Mouse (Mus musculus): Measurements from ENCODE around the gene Stim1.

Stim1 gene

DNA sequence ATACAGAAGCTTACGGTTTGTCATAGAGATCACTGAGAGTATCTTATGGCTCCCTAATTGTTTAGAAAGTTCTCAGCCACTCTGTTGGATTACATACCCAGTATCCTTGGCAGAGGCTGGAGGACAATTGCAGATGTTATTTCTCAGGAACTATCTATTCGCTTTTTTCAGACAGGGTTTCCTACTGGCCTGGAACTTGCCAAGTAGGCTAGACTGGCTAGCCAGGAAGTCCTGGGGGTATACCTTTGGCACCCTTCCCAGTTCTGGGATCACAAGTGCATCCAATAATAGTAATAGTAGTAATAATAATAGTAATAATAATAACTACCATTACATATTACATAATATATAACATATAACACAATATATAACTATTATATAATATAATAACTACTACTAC is 38.0 kb downstream of the Stim1 start:
- no peak for DNase-seq (ENCODE audit: low spot score)

DNA sequence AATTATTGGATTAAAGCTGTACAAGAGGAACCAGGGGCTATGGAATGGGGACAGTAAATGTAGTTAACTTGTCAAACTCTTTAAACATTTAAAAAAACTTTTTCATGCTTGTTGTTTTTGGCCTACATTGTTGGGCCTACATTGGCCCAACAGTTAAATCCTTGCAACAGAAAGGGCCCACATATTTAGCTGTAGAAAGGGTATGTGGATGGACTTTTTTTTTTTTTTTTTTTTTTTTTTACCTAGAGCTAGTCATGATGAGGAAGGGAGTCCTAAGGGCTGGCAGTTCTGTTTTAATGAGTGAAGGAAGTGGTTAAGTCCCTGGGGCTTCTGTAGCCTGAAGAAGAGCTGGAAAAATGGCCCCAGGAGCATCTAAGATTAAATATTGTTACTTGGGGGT is 42.7 kb downstream of the Stim1 start:
- DNase-seq (ENCODE audit: low spot score) = no peak

DNA sequence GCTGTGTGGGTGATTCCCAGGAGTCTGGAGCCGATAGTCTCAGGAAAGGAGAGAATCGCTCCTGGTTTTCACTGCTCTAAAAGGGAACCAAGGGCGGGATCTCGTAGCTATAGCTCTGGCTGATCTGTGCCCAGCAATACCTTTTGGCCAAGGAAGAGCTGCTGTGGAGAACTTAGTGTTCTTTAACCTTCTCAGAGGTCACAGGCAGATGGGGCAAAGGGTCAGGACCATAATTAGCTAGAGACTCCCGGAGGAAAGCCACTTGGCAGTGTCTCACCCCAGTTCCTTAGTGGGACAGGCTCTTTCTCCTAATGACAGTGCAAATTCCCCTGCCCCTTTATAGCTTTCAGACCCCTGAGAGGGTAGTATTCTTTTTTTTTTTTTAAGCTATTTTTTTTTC is 43.2 kb downstream of the Stim1 start:
- DNase-seq (ENCODE audit: low spot score) = no peak

DNA sequence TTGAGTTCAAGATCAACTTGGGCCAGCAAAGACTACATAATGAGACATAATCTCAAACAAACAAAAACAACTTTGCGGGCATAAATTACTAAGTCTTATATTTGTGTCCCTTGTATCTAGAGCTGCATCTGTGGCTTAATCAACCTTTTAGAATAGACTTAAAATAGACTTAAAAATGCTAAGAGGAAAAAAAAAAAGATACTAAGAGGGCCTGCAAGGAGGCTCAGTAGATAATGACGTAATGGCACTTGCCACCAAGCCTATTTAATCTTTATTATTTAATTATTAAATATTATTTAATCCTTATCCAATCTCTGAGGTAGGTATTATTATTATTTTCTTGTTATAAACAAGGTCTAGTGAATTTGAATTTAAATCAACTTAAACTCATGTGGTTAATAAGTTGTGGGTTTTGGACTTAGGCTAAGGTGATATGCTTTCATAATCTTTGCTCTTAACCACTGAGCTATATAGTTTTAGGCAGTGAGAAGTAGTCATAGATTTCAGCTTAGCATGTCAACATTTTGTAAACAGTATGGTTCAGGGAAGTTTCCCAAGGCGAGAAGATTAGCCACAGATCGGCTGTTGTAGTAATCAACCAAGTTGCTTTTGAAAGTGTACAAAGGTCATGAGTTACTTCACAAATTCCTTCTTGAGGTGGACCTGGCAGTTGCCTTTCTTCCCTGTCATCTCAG is 45.4 kb downstream of the Stim1 start:
- DNase-seq (ENCODE audit: low spot score) = no peak

DNA sequence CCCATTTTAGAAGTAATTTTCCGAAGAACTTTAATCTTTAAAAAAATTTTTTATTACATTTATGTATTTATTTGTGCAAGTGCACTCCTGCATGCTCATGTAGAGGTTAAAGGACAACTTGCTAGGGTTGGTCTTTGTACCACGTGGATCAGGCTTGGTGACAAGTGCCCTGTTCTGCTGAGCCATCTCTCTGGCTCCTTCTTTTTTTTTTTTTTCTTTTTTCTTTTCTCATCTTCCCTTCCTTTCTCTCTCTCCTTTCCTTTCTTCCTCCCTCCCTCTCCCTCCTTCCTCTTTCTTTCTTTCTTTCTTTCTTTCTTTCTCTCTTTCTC is 45.9 kb downstream of the Stim1 start:
- DNase-seq (ENCODE audit: low spot score) = no peak

DNA sequence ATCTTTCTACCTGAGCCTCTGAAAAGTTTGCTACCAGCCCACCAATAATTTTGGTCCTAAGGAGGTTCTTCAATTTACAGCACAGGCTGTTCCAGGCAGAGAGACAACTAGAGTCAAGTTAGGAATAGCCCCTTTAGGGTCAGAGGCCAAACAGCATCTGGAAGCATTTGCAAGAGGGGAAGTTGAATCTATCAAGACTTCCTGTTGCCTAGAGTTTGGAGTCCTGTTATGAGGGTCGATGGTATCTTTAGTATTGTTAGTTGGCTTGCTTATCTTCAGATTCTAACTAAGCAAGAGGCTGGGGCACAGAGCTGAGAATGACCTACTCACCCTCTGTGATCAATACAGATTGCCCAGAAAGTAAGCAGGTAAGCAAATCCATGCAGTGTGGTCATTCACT is 46.5 kb downstream of the Stim1 start:
- no peak for DNase-seq (ENCODE audit: low spot score)

DNA sequence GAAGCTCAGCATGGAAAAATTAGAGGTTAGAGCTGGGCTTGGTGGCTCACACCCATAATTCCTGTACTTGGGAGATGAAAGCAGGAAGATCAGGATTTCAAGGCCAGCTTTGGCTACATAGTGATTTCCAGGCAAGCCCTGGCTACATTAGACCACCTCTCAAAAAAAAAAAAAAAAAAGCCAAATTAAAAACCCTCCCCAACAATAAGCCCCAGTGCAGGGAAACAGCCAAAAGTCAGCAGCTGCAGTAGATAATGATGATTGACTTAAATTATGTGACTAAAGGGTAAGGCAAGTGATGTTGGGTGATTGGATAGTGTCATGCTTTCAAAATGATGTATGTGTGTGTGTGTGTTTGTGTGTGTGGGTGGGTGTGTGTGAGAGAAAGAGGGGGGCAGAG is 47.3 kb downstream of the Stim1 start:
- no peak for DNase-seq (ENCODE audit: low spot score)

DNA sequence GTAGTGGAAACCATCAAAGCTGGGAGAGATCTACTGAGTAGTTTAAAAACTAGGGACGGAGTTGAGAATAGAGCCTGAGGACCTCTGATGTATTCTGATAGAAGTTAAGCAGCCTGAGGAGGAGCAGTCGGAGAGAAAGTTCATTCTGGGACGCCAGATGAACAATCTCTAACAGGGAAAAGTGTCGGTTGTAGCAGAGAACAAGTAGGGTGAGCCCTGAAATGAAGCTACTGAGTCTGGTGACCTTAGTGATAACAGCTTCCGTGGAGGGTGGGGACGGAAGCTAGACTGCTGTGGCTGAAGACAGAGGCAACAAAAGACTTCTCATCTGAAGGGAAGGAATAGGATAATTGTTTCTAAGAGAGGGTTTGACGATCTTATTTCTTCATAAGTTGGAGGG is 47.8 kb downstream of the Stim1 start:
- DNase-seq (ENCODE audit: low spot score) = no peak

DNA sequence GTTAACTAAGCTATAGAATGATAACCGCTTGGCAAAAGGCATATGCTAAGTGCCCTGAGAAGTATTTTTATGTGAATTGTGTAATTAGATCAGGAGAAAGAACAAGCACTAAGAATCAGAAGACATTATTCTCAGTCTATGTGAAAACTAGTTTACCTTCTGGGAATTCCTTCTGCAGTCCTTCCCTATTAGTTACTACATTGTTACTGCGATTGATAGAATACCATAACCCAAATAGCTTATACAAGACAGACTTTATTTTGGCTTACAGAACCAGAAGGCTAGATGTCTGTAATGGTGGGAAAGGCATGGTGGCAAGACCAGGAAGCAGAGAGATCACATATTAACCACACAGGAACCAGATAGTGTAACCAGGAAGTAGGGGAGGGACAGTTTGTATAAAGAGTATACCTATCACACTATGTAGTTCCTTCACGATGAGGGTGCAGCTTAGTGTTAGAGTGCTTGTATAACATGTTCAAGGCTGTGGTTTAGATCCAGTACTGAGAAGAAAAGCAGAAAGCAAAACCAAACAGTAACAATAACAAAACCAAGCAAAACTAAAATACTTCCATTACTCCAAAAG is 50.1 kb downstream of the Stim1 start:
- no peak for DNase-seq (ENCODE audit: low spot score)

DNA sequence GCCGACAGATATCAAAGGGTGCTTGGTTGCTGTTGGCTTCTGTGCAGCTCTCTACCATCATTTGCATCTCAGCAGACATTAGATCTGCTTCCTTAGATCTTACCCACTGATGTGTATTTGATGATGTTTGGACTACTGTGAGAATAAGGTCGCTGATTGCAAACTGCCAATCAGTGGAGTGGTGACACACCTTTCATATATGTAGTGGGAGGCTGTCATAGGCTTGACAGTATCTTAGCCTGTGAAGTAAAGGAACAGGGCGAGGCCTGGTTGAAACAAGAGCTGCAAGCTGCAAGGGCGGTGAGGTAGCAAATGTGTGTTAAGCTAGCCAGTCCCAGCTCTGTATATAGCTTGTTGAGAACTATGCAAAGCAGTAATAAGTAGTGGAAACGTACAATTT is 54.5 kb downstream of the Stim1 start:
- DNase-seq (ENCODE audit: low spot score) = no peak

DNA sequence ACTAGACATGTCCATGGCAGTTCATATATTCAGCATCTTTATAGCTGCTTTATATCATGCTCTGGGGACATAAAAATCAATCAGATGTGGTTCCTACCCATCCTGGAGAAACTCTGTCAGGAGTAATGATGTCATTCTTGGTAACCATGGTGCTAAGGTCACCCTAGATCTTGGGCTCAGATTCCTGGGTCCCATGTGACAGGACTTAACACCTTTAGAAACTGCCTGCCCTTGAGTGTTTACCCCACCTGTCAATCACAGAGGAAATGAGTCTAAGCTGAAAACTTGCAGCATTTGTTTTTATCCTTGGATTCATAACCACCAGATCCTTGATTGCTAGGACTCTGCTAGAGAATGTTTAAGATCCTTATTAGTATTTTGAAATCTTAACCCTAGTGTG is 58.7 kb downstream of the Stim1 start:
- DNase-seq (ENCODE audit: low spot score) = no peak

DNA sequence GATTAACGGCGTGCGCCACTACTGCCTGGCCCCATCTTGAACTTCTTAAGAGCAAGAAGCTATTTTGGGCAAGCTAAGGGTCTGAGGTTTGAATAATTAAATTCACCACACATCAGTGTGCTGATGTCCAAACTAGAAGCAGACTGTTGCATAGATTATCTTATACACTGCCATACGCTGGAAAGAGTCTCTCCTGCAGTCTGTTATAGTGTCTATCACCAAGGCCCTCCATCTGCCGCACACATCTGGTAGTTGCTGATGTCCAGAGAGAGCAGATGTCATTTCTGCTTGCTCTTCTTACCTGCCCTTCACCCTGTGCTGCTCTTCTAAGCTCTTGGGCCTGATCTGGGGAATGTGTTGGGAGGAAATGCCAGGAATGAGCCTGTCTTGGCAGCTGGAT is 62.7 kb downstream of the Stim1 start:
- DNase-seq (ENCODE audit: low spot score) = no peak

DNA sequence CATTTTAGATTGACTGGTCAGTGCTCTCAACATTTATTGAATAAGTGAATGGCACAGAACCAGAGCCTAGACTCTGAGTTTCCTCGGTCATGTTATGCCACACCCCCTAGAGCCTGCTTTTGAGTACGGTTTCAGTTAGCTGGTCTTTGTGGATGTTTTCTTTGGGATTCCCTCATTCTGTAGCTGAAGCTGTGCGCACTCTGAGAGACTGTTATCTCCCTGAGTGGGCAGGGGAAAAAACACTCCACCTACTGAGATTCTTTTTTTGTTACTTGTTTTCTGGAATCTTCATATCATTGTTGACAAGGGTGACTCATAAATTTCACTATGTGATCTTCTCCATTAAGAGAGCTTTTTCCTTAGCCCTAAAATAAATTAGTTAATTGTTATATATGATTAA is 63.9 kb downstream of the Stim1 start:
- DNase-seq (ENCODE audit: low spot score) = no peak

DNA sequence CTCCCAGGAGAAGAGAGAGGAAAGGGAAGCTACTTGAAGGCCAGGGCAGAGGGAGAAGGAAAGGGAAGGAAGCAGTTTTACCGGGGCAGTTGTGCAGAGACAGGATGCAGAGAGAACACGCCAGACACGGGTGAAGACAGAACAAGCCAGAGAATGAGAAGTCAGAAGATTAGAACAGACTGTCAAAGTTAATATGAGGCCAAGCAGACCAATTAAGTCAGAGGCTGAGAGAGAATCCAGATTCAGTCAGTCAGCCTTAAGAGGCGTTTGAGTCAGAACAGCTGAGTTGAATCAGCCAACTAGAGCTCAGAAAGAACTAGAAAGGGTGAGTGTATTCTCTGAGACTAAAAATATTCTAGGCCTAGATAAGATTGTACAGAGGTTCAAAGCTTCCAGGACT is 66.1 kb downstream of the Stim1 start:
- DNase-seq (ENCODE audit: low spot score) = no peak

DNA sequence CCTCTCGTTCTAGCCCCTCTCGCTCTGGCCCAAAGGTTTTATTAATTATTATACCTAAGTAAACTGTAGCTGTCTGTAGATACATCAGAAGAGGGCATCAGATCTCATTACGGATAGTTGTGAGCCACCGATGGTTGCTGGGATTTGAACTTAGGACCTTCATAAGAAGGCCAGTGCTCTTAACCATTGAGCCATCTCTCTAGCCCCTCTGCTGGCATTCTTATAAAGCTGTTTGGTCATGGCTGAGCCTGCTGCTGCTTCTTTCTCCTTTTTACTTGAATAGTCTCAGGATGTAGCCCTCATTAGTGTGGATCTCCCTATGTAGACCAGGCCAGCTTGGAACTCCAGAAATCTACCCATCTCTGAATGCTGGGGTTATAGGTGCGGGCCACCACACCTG is 69.7 kb downstream of the Stim1 start:
- no peak for DNase-seq (ENCODE audit: low spot score)

DNA sequence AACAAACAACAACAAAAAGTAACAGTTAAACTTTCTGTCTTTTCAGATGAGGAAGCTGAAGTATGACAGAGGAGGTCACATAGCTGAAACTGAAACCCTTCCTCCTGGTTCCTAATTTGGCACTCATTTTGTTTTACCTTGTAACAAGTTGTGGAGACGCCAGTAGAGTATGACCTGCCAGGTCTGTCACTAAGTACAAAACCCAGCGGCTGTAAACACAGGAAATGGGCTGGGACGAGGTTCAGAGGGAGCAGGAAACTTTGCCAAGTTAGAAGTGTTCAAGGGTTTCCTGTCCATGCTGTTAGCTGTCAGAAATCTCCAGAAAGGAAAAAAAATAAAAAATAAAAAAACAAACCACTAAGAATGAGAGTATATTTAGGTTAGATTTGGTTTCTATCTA is 70.3 kb downstream of the Stim1 start:
- no peak for DNase-seq (ENCODE audit: low spot score)

DNA sequence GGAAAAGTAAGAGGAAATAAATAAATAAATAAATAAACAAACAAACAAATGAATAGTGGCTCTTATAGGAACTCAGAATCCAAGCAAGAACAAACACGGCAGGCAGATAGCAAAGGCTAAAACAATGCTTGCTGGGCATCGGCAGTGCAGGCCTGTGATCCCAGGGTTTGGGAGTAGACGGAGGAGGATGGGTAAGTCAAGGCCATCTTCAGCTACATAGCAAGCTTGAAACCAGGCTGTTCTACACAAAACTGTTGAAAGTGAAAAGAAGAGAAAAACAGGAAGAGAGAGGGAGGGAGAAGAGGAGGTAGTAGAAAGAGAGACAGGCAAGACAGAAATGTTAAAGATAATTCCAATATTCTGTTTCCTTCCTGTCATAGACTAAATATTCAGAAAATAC is 71.3 kb downstream of the Stim1 start:
- DNase-seq (ENCODE audit: low spot score) = no peak

DNA sequence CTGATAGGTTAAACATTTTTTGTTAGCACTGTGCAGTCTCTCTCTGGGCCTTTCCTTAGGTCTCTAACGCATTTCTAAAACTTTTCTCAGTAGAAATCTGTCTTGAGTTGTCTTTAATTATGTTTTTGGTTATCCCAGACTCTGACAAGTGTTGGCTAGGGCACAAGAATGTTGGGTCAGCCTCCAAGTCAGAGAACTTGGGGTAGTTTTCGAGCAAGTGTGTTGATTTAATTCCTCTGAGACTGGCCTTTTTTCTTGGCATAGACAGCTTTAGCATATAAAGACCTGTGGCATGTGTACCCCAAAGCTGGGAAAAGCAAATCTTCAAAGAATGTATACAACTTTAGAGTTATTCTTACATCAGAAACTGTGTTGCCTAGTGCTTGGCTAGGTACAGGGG is 78.3 kb downstream of the Stim1 start:
- no peak for DNase-seq (ENCODE audit: low spot score)

DNA sequence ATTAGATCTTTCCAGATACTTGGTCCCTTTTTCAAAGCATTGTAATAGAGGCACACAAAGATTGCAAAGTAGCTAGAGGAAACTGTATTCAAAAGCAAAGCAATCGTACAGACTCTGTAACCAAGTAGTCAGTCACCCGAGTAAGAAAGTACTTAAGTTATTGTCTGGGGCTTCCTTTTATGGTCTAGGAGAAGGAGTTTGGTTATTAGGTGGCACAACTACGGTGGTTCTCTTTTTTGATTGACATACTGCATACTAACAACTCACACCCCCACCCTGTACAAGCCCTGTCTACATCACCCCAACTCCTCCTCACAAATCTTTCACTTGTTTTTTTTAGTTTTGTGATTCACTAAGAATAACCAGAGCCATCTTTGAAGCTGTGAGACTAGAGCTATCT is 79.7 kb downstream of the Stim1 start:
- no peak for DNase-seq (ENCODE audit: low spot score)

DNA sequence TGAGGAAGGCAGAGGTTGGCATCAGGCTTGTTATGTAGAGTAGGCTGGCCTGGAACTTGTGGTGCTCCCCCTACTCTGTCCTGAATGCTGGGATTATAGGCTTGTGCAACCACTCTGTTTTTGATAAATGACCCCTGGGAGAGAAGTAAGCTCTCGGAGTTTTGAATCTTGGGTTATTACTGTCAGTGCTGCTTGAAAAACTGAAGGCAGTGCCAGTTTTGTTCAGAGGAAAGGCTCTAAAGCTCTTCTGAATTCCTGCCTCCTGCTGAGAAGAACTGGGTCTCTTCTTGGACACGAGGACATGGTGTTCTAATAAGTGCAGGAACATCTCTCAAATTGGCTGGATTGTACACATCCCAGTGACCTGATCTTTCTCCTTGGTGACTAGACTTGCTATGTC is 81.1 kb downstream of the Stim1 start:
- DNase-seq (ENCODE audit: low spot score) = no peak

DNA sequence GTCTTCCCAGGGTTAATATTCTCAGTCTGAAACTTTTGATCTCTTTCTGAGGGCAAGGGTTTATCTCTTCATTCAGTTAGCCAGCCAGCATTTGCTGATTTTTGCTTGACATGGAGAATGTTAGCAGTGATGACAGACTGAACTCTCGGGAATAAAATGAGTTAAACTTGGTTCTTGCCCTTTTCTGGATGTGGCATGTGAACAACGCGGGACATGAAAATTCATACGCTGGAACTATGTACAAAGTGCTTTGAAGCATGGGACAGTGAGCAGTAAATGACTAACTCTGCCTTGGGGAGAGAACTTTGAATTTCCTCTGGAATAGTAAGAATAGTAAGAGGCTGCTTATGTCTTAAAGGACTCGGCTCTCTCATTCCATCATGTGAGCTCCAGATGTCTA is 81.6 kb downstream of the Stim1 start:
- no peak for DNase-seq (ENCODE audit: low spot score)

DNA sequence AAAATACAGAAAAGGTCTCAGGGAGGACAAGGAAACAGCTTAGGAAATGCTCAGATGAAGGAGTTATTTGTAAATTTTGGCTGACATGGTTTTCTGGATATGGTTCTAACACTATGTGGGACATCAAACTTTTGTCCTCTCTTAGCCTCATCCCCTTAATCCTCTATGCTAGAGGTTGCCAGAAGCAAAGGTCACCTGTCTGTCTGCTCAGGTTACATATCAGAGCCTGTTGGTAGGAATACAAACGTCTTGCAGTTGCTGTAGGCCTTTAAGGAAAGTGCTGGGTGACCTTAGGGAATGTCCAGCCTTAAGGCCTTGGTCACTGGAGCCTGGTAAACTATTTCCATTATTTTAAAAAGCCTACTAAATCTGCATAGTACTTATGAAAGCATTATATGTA is 85.8 kb downstream of the Stim1 start:
- no peak for DNase-seq (ENCODE audit: low spot score)

DNA sequence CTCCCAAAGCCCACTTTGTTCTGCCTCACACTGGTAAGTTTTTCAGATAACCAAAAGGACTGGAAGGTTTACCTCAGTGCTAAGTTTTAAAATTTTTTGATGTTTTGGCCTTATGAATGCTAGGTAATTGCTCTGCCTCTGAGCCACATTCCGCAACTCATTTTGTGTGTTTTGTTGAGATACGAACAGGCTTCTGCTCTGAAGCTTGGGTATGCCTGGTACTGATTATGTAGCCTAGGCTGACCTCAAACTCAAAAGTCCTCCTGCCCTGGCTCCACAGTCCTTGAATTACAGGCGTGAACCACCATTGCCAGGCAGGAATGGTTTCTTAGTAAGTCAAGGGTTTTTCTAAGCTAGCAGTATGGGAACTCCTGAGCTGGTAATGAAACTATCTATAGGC is 90.5 kb downstream of the Stim1 start:
- DNase-seq (ENCODE audit: low spot score) = no peak

DNA sequence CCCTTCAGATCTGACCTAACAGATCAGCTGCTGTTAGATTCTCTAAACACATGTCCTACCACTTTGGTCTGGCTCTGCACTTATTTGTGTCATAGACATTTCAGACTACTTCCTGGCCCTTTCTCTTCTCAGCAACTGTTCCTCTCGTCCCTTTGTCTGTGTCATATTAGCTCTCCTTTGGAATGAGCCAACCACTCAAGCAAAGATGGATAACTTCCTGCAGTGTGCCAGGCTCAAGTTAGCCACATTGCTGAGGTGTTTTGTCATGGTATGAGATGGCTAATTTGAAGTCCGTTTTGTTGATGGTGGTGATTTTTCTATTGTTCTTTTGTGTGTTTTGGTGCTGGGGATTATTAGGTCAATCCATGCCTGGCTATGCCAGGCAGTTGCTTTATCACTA is 93.7 kb downstream of the Stim1 start:
- no peak for DNase-seq (ENCODE audit: low spot score)

DNA sequence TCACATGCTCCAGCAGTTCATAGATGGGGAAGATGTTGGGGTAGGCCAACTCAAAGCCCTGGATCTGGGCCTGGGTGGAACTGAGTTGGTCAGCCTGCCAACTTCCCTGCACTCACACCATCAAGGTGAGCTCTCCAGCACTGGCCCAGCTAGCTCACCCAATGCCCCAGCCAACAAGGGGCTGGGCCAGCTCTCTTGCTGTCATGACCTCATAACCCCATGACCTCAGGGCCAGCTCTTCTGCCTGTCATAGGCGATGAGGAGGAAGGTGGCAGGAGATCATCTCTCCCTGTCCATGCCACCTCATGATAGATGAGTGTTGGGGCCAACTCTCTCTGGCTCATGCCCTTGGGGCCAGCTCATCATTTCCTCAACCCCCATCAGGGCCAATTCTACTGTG is 96.2 kb downstream of the Stim1 start:
- DNase-seq (ENCODE audit: low spot score) = no peak
